Mouse (Mus musculus) liver, embryonic 14.5 days (tissue): ENCODE data around the gene Grik5. TPM values are rescaled to one million over a fixed set of nuclear protein-coding genes. Genes with fewer than 3 reads are reported as not detected.
A peak's percentile ranks its signal among the peaks of the same experiment; 100 is the strongest.

ENCODE experiments used
- ATAC-seq: fragments of 200-750 bp; cut with Nextera tagmentation; 2 replicates; pipeline ENCODE4 v1.8.0; 2017; ENCODE audit warnings: moderate number of reproducible peaks, mild to moderate bottlenecking, moderate library complexity; ENCODE audit not compliant: insufficient read depth
- DNase-seq, 3 experiments: peaks; one replicate each; pipeline ENCODE4 v3.0.0-alpha.2; 2012 to 2013; ENCODE audit warnings: low read depth in 3 of 3, low spot score in 3 of 3
- H3K27ac ChIP-seq: fragments of 300-500 bp; sonication (generic); 2 replicates; pipeline ENCODE4 v1.5.1; 2014; ENCODE audit warnings: moderate library complexity, mild to moderate bottlenecking, control low read depth, inconsistent platforms
- H3K27me3 ChIP-seq: fragments of 300-500 bp; sonication (generic); 2 replicates; pipeline ENCODE4 v1.6.1; 2014; ENCODE audit warnings: mild to moderate bottlenecking, low read length, moderate library complexity; ENCODE audit not compliant: control insufficient read depth, insufficient read depth
- H3K36me3 ChIP-seq: fragments of 300-500 bp; sonication (generic); replicated peaks from 2 replicates; pipeline ENCODE4 v1.6.1; 2014; ENCODE audit warnings: low read depth; ENCODE audit not compliant: control insufficient read depth, insufficient read depth
- H3K4me1 ChIP-seq, 2 experiments: fragments of 200-500 bp in 1 of 2; fragments of 300-500 bp in 1 of 2; sonication (generic) in 1 of 2; replicated peaks; 2 replicates each; pipeline ENCODE4 v1.6.1; 2012 to 2014; ENCODE audit warnings: antibody characterized with exemption in 1 of 2, inconsistent platforms in 1 of 2, low read length in 1 of 2; ENCODE audit not compliant: control insufficient read depth in 2 of 2, insufficient read depth in 2 of 2
- H3K4me2 ChIP-seq: fragments of 300-500 bp; sonication (generic); 2 replicates; pipeline ENCODE4 v1.6.1; 2014; ENCODE audit warnings: low read depth, mild to moderate bottlenecking, control low read depth, moderate library complexity
- H3K4me3 ChIP-seq, 2 experiments: fragments of 200-500 bp in 1 of 2; fragments of 300-500 bp in 1 of 2; sonication (generic) in 1 of 2; 2 replicates each; pipeline ENCODE4 v1.5.1; 2012 to 2014; ENCODE audit warnings: low read depth in 2 of 2, low read length in 2 of 2, mild to moderate bottlenecking in 2 of 2, control low read depth in 1 of 2, inconsistent platforms in 1 of 2, moderate library complexity in 1 of 2; ENCODE audit not compliant: insufficient read depth in 1 of 2
- H3K9ac ChIP-seq: fragments of 300-500 bp; sonication (generic); replicated peaks from 2 replicates; pipeline ENCODE4 v1.6.1; 2014; ENCODE audit warnings: mild to moderate bottlenecking, control low read depth, moderate library complexity
- H3K9me3 ChIP-seq: fragments of 300-500 bp; sonication (generic); 2 replicates; pipeline ENCODE4 v1.6.1; 2016; ENCODE audit warnings: low read length, mixed read lengths; ENCODE audit not compliant: control insufficient read depth
- CTCF ChIP-seq: IDR thresholded peaks from 2 replicates; pipeline ENCODE4 v1.5.1; 2016; ENCODE audit warnings: antibody characterized with exemption, low read depth, control low read depth
- EP300 ChIP-seq: IDR thresholded peaks from 2 replicates; pipeline ENCODE4 v1.6.1; 2016; ENCODE audit warnings: antibody characterized with exemption, low read depth
- WGBS: fragments of 180-500 bp; shearing (Covaris S2); extraction: QIAGEN DNeasy Blood & Tissue Kit; methylation state at CpG from one replicate; pipeline ENCODE4 v1.1.7; 2014; ENCODE audit not compliant: insufficient replicate concordance; 5-methylcytosine and 5-hydroxymethylcytosine counted together
- microRNA-seq: library from miRNA; unstranded; fragments of <30 nt; microRNA quantifications from one replicate; pipeline ENCODE4, GENCODE M21; 2016
- polyA plus RNA-seq, 2 experiments: library from polyadenylated mRNA; depleted of rRNA in 1 of 2; stranded (reverse) in 1 of 2; unstranded in 1 of 2; fragments of >200 nt; fragmentation: Nextera tagmentation in 1 of 2; extraction: Ambion mirVana in 1 of 2; gene quantifications; 2 replicates each; pipeline versions ENCODE4 v1.2.1 to v1.2.3; 2012 to 2014

The Grik5 gene
- polyA plus RNA-seq, 2 experiments: 0.37 to 4.9 TPM

DNA sequence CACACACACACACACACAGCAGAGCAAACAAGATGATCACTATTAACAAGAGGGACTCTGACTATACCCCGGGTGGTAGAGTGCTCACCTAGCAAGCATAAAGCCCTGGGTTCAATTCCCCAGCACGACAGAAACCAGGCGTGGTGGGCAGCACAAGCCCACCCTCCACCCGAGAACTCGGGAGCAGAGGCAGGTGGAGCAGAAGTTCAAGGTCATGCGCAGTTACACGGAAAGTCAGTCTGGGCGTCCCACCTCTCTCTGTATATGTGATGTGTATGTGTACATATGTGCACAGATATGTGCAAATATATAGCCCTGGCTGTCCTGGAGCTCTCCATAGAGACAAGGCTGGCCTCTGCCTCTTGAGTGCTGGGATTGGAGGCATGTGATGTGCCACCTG is 104.2 kb downstream of the Grik5 start:
- Histone ChIP-seq H3K9me3 (no peaks in the 10 kb centered on the region), H3K36me3 (no peaks in the 10 kb centered on the region), H3K4me3 (no peak overlapping the region), H3K9ac (no peak overlapping the region), H3K27me3 (no peaks in the 10 kb centered on the region), H3K4me2 (no peak overlapping the region), H3K4me1 (no peaks in the 10 kb centered on the region; a peak in 1 of 4 replicates), H3K27ac (no peak overlapping the region)
- WGBS: 56% methylated on average over 8 of the region's 8 CpGs
- TF ChIP-seq EP300: no peak
- TF ChIP-seq CTCF: no peak
- no peak for DNase-seq
- no peak for ATAC-seq

DNA sequence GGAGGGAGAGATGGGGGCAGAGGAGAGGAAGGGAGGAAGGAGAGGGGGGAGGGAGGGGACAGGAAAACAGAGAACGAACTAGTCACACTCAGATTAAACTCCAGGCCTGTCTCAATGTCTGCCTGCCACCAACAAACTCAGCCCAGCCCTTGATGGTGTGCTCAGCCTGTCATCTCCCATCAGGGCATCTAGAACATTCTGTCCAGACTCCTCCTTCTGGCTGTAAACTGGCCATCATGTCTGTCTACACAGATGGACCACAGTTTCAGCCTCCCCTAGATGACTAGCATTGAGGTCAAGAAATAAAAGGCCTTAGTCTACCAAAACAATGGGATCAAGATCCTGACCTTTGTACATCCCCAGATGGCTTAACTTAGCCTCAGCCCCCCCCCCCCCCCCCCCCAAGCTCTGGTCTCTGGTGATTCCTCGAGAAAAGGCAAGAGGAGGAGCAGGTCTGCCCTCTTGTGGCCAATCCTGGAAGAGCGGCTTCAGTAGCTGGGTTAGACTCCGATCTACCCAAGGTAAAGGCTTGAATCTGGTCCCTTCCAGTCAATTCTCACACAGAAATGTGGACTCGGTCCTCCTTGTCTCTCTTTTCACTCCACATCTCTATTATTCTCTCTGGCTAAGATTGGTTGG is 107.1 kb downstream of the Grik5 start:
- Histone ChIP-seq H3K27me3 (no peaks in the 10 kb centered on the region), H3K4me3 (no peak overlapping the region), H3K27ac (no peak overlapping the region), H3K36me3 (no peaks in the 10 kb centered on the region), H3K9ac (no peak overlapping the region), H3K4me1 (no peaks in the 10 kb centered on the region), H3K4me2 (no peak overlapping the region), H3K9me3 (no peaks in the 10 kb centered on the region)
- 3% methylated on average over 5 of the region's 5 CpGs for WGBS
- ATAC-seq (no peak), DNase-seq (peak in 2 of 3 experiments; percentile 40 to 42)
- TF ChIP-seq CTCF: peak; percentile 80
- TF ChIP-seq EP300: no peak

GRCm38 (mm10) chr7:24964288-24964687 is 107.9 kb downstream of the Grik5 start:
- no peaks in the 10 kb centered on the region for H3K36me3 ChIP-seq
- no peak overlapping the region for H3K27ac ChIP-seq
- no peaks in the 10 kb centered on the region for H3K9me3 ChIP-seq
- ATAC-seq (no peak), DNase-seq (no peak)
- no peaks in the 10 kb centered on the region for H3K4me1 ChIP-seq
- no peak overlapping the region for H3K4me2 ChIP-seq
- WGBS: 39% methylated on average over 2 of the region's 2 CpGs
- TF ChIP-seq EP300: no peak
- TF ChIP-seq CTCF: no peak
- no peak overlapping the region for H3K9ac ChIP-seq
- no peak overlapping the region for H3K4me3 ChIP-seq
- no peaks in the 10 kb centered on the region for H3K27me3 ChIP-seq

Small RNA genes lying within 50 kb of the gene (microRNA-seq; reads per million reads assigned to microRNA genes)
- gene Mir6537: not detected
- gene Mir7046: not detected
- not detected for gene Mir7047

Other genes with a start within 250 kb of the Grik5 start
- gene Gm9844, start 210.1 kb downstream of the Grik5 start, polyA plus RNA-seq (2012; rRNA removed): 0.37 and 1.5 TPM in 2 replicates
- 1.3 and 2.2 TPM in 2 replicates for gene Gm9844, start 210.1 kb downstream of the Grik5 start, polyA plus RNA-seq (2014; fragmentation: Nextera tagmentation; extraction: Ambion mirVana)
- gene Lypd4, start 202.4 kb downstream of the Grik5 start, polyA plus RNA-seq (2012; rRNA removed): not detected in 2 replicates
- not detected in 2 replicates for gene Lypd4, start 202.4 kb downstream of the Grik5 start, polyA plus RNA-seq (2014; fragmentation: Nextera tagmentation; extraction: Ambion mirVana)
- gene Dmrtc2, start 202.3 kb downstream of the Grik5 start, polyA plus RNA-seq (2012; rRNA removed): not detected in 2 replicates
- not detected in 2 replicates for gene Dmrtc2, start 202.3 kb downstream of the Grik5 start, polyA plus RNA-seq (2014; fragmentation: Nextera tagmentation; extraction: Ambion mirVana)
- 418 and 615 TPM in 2 replicates for gene Rps19, start 188.0 kb downstream of the Grik5 start, polyA plus RNA-seq (2012; rRNA removed)
- gene Rps19, start 188.0 kb downstream of the Grik5 start, polyA plus RNA-seq (2014; fragmentation: Nextera tagmentation; extraction: Ambion mirVana): 1,649 and 1,654 TPM in 2 replicates
- gene Cd79a, start 175.0 kb downstream of the Grik5 start, polyA plus RNA-seq (2012; rRNA removed): 0.81 and 1.0 TPM in 2 replicates
- 1.4 and 2.0 TPM in 2 replicates for gene Cd79a, start 175.0 kb downstream of the Grik5 start, polyA plus RNA-seq (2014; fragmentation: Nextera tagmentation; extraction: Ambion mirVana)
- gene Arhgef1, start 169.4 kb downstream of the Grik5 start, polyA plus RNA-seq (2012; rRNA removed): 44.2 and 44.3 TPM in 2 replicates
- 28.7 and 31.1 TPM in 2 replicates for gene Arhgef1, start 169.4 kb downstream of the Grik5 start, polyA plus RNA-seq (2014; fragmentation: Nextera tagmentation; extraction: Ambion mirVana)
- gene Gm4881, start 127.9 kb downstream of the Grik5 start, polyA plus RNA-seq (2012; rRNA removed): not detected in 2 replicates
- gene Gm4881, start 127.9 kb downstream of the Grik5 start, polyA plus RNA-seq (2014; fragmentation: Nextera tagmentation; extraction: Ambion mirVana): not detected in 2 replicates
- gene Rabac1, start 99.6 kb downstream of the Grik5 start, polyA plus RNA-seq (2012; rRNA removed): 46.8 and 56.5 TPM in 2 replicates
- 60.7 and 62.2 TPM in 2 replicates for gene Rabac1, start 99.6 kb downstream of the Grik5 start, polyA plus RNA-seq (2014; fragmentation: Nextera tagmentation; extraction: Ambion mirVana)
- 0.38 and 0.50 TPM in 2 replicates for gene Atp1a3, start 66.4 kb downstream of the Grik5 start, polyA plus RNA-seq (2012; rRNA removed)
- gene Atp1a3, start 66.4 kb downstream of the Grik5 start, polyA plus RNA-seq (2014; fragmentation: Nextera tagmentation; extraction: Ambion mirVana): 0.60 and 0.68 TPM in 2 replicates
- 6.3 and 6.9 TPM in 2 replicates for gene Zfp574, start 221 bp upstream of the Grik5 start, polyA plus RNA-seq (2012; rRNA removed)
- gene Zfp574, start 221 bp upstream of the Grik5 start, polyA plus RNA-seq (2014; fragmentation: Nextera tagmentation; extraction: Ambion mirVana): 6.6 and 7.3 TPM in 2 replicates
- gene Pou2f2, start 107.4 kb upstream of the Grik5 start, polyA plus RNA-seq (2012; rRNA removed): 0.73 and 0.74 TPM in 2 replicates
- 0.94 and 1.5 TPM in 2 replicates for gene Pou2f2, start 107.4 kb upstream of the Grik5 start, polyA plus RNA-seq (2014; fragmentation: Nextera tagmentation; extraction: Ambion mirVana)
- gene Dedd2, start 148.3 kb upstream of the Grik5 start, polyA plus RNA-seq (2012; rRNA removed): 26.9 and 27.9 TPM in 2 replicates
- gene Dedd2, start 148.3 kb upstream of the Grik5 start, polyA plus RNA-seq (2014; fragmentation: Nextera tagmentation; extraction: Ambion mirVana): 20.8 and 22.7 TPM in 2 replicates
- gene Zfp526, start 149.1 kb upstream of the Grik5 start, polyA plus RNA-seq (2012; rRNA removed): 4.6 and 4.9 TPM in 2 replicates
- gene Zfp526, start 149.1 kb upstream of the Grik5 start, polyA plus RNA-seq (2014; fragmentation: Nextera tagmentation; extraction: Ambion mirVana): 2.1 TPM in 2 replicates
- gene Gsk3a, start 165.5 kb upstream of the Grik5 start, polyA plus RNA-seq (2012; rRNA removed): 48.6 and 55.6 TPM in 2 replicates
- 8.4 and 8.9 TPM in 2 replicates for gene Gsk3a, start 165.5 kb upstream of the Grik5 start, polyA plus RNA-seq (2014; fragmentation: Nextera tagmentation; extraction: Ambion mirVana)
- 8.5 and 9.8 TPM in 2 replicates for gene Erf, start 178.4 kb upstream of the Grik5 start, polyA plus RNA-seq (2012; rRNA removed)
- gene Erf, start 178.4 kb upstream of the Grik5 start, polyA plus RNA-seq (2014; fragmentation: Nextera tagmentation; extraction: Ambion mirVana): 5.1 and 5.3 TPM in 2 replicates
- gene Cic, start 195.4 kb upstream of the Grik5 start, polyA plus RNA-seq (2012; rRNA removed): 14.0 and 14.8 TPM in 2 replicates
- 9.7 and 12.3 TPM in 2 replicates for gene Cic, start 195.4 kb upstream of the Grik5 start, polyA plus RNA-seq (2014; fragmentation: Nextera tagmentation; extraction: Ambion mirVana)
- gene Pafah1b3, start 225.6 kb upstream of the Grik5 start, polyA plus RNA-seq (2012; rRNA removed): 26.2 and 29.4 TPM in 2 replicates
- gene Pafah1b3, start 225.6 kb upstream of the Grik5 start, polyA plus RNA-seq (2014; fragmentation: Nextera tagmentation; extraction: Ambion mirVana): 24.3 and 29.8 TPM in 2 replicates
- gene Prr19, start 229.1 kb upstream of the Grik5 start, polyA plus RNA-seq (2012; rRNA removed): 0.03 and 0.04 TPM in 2 replicates
- gene Prr19, start 229.1 kb upstream of the Grik5 start, polyA plus RNA-seq (2014; fragmentation: Nextera tagmentation; extraction: Ambion mirVana): not detected in 2 replicates
- gene Tmem145, start 233.8 kb upstream of the Grik5 start, polyA plus RNA-seq (2012; rRNA removed): 0.23 TPM in 1 of 2 replicates, not detected in the other
- not detected in 2 replicates for gene Tmem145, start 233.8 kb upstream of the Grik5 start, polyA plus RNA-seq (2014; fragmentation: Nextera tagmentation; extraction: Ambion mirVana)
- gene Megf8, start 244.8 kb upstream of the Grik5 start, polyA plus RNA-seq (2012; rRNA removed): 1.3 TPM in 2 replicates
- 0.53 and 0.71 TPM in 2 replicates for gene Megf8, start 244.8 kb upstream of the Grik5 start, polyA plus RNA-seq (2014; fragmentation: Nextera tagmentation; extraction: Ambion mirVana)